In the genomic region with DNA sequence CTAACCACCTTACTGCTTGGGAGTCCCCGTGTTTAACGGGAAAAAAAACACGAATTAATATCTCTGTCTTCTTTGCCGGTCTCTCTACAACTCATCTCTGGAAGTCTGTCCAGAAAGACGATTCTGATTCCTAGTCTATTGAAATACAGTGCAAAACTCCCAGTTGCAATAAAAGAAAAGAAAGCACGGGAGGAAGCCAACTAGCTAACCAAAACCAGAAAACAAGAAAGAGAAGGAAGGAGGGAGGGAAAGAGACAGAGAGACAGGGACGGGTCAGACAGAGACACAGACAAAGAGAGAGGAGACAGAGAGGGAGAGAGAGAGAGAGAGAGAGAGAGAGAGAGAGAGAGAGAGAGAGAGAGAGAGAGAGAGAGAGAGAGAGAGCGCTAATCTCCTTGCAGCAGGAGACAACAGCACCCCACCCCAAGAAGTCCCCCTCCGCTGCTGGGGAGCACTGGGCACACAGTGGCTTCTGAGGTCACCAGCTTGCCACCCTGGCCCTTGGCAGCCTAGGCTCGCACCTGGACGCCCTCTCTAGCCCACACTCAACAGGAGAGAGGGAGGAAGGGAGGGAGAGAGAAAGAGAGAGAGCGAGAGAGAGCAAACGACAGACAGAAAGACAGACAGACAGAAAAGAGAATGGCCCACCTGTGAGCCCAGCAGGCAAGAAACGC, we compare ENCODE assay signal across 8 mouse cellular contexts.
DNase-seq lines count a peak whose midpoint lies in the region; ATAC-seq and TF ChIP-seq lines count a peak whose summit lies in the region.

No protein-coding gene starts in this region.

- no peak for TF ChIP-seq CTCF in liver, adult 2 months (IDR thresholded peaks at IDR 0.05; ENCODE audit: low read depth, low read length)

- ATAC-seq in granulocyte monocyte progenitor cell, adult 5-6 weeks (replicated peaks; ENCODE audit: poor library complexity, severe bottlenecking), result peak; percentile 29
- peak; percentile 18; the same call in 1 of the 2 replicates for ATAC-seq in neutrophil, adult 5-6 weeks (ENCODE audit: extremely low read depth, insufficient number of reproducible peaks, low FRiP score, poor library complexity, severe bottlenecking)

- no peak for TF ChIP-seq POLR2A in liver, adult 2 months (IDR thresholded peaks at IDR 0.05; ENCODE audit: extremely low read depth, insufficient read depth, low read length)

- intact Hi-C loops in left cerebral cortex, postnatal 4 days (cut with DNase I), result no loop called here
- intact Hi-C loops in left cerebral cortex, postnatal 10 days (cut with DNase I), result loop anchor here (5.0 kb wide), 1 partner anchor 215 kb away; a partner anchor contains a TSS
- intact Hi-C loops in gastrocnemius, postnatal 14 days (cut with DNase I; ENCODE audit: low total_unique reads), result no loop called here

- H3K36me3 ChIP-seq in liver, adult 2 months (ENCODE audit: control insufficient read depth, insufficient read depth, low read length), result no peaks in the 10 kb centered on the region

- peaks cover 20% of the 10 kb centered on the region for H3K27me3 ChIP-seq in liver, adult 2 months (ENCODE audit: control insufficient read depth, insufficient read depth, low read length)

- no peak overlapping the region for H3K9ac ChIP-seq in liver, adult 2 months (ENCODE audit: low read depth, low read length)

- DNase-seq in left cerebral cortex, postnatal 4 days, result peak; percentile 15
- no peak for DNase-seq in left cerebral cortex, postnatal 10 days (ENCODE audit: extremely low spot score in 1 of 2, low spot score in 2 of 2)
- no peak for DNase-seq in liver, adult 2 months (ENCODE audit: extremely low read depth, low read depth, low spot score)
- no peak for DNase-seq in gastrocnemius, postnatal 14 days
- no peak for DNase-seq in left cerebral cortex, adult 8-10 months (ENCODE audit: low spot score in 2 of 2)

- no peak overlapping the region for H3K27ac ChIP-seq in brown adipose tissue, adult 24 weeks (replicated peaks; ENCODE audit: low read depth, low read length)
- H3K27ac ChIP-seq in liver, adult 2 months (replicated peaks; ENCODE audit: insufficient read depth, low read depth, low read length), result no peak overlapping the region

- no peaks in the 10 kb centered on the region for H3K79me2 ChIP-seq in liver, adult 2 months (ENCODE audit: control insufficient read depth, insufficient read depth, low read length)

- 9% methylated on average over 14 of the region's 14 CpGs for WGBS in liver, adult 2 months

- H3K4me1 ChIP-seq in brown adipose tissue, adult 24 weeks (ENCODE audit: control insufficient read depth, insufficient read depth, insufficient read length, low read length), result no peaks in the 10 kb centered on the region
- peaks cover 5% of the 10 kb centered on the region; the same call in 1 of the 2 replicates for H3K4me1 ChIP-seq in liver, adult 2 months (ENCODE audit: control insufficient read depth, insufficient read depth, low read length)

- H3K4me3 ChIP-seq in brown adipose tissue, adult 24 weeks (ENCODE audit: insufficient read depth, low read depth, low read length), result peak overlapping the region; percentile 46
- peak overlapping the region; percentile 27; the same call in 1 of the 2 replicates for H3K4me3 ChIP-seq in liver, adult 2 months (ENCODE audit: insufficient read depth, low read depth, low read length)
